Mouse (Mus musculus) ES-CJ7 (cell line): ENCODE measurements around the gene Vps52.
"Not testable (repeated sequence)": the region's sequence is repeated elsewhere in the genome, so short reads cannot be mapped to it uniquely, and the experiment has no call there.

Source experiments
- DNase-seq: peaks from one replicate; pipeline ENCODE4 v3.0.0; 2011; ENCODE audit warnings: low read depth, low spot score

The Vps52 gene

DNA sequence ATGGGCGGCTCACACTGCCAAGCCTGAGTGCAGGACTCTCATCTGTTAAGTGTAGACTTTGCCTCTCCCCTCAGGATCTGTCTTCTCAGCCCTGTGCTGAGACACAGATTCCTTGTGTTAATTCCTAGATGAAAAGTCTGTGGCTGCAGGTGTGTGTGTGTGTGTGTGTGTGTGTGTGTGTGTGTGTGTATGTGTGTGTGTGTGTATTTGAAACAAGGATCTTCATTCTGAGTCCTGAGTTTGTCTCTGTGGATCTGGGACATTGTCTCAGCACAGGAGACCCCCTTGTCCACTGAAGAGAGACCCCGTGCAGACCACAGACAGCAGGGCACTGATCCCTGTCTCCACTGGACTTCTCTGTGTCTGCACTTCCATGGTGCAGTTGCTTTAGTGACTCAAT, 45.2 kb downstream of the Vps52 start:
- DNase-seq: not testable (repeated sequence)

- DNase-seq: peak; percentile 74
These were observed 47.8 kb downstream of the Vps52 start for GRCm38 (mm10) chr17:34003426-34003825.

DNA sequence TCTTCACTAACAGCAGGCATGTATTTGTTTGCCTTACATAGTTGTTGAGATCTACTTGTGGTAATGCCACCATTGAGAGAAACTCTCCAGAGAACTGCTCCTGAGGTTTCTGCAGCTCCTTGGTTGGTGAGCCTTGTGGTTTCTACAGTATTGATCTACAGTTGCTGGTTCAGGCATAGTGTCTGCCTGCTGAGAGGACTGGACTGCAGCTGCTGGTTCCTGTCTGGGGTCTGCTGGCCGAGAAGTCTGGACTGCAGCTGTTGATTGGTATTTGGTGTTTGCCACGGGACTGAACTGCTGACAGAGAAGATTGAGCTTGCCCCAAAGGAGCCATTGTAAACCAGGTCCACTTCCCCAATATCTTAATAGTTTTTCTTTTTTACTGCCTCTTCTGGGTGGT, 51.0 kb downstream of the Vps52 start:
- DNase-seq: no peak

- no peak for DNase-seq
These were observed 54.5 kb downstream of the Vps52 start for GRCm38 (mm10) chr17:34010156-34010555.

DNA sequence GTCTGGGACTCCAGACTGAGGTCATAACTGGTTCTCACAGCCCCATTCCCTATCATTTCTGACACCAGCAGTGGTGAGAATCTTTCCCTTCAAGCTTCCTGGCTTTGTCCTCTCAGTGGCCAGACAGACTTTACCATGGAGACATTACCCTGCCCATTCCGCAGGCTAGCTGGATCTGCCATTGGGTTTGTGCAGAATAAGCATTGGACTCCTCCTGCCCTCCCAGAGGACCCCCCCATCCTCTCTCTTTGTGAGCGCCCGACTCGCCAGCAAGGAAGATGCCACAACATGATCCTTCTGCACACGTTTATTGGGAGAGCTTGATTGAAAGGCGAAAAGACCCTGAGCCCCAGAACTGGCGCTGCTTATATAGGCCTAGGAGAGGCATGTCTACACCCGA, 57.8 kb downstream of the Vps52 start:
- DNase-seq: peak; percentile 2
